ENCODE assay signal across 9 mouse cellular contexts in genomic region chr17:34349429-34349828, GRCm38 (mm10). TPM values are rescaled to one million over a fixed set of nuclear protein-coding genes. Genes with fewer than 3 reads are reported as not detected.
DNase-seq lines count a peak whose midpoint lies in the region; ATAC-seq and TF ChIP-seq lines count a peak whose summit lies in the region.
"Had no signal": no experiment of that assay in that cellular context is flagged by ENCODE, and none has a peak within 500 bp of the region (broad histone marks: within the 10 kb centered on the region; RNA-seq: fewer than 3 reads in every experiment).

No protein-coding gene starts in this region.

- no peaks in the 10 kb centered on the region for H3K36me3 ChIP-seq in hindbrain, embryonic 14.5 days (replicated peaks; ENCODE audit: control insufficient read depth, insufficient read depth)
- H3K36me3 ChIP-seq in hindbrain, embryonic 12.5 days, result no peaks in the 10 kb centered on the region
- no peaks in the 10 kb centered on the region for H3K36me3 ChIP-seq in hindbrain, postnatal 0 days (ENCODE audit: insufficient read depth, low read length)

- no peak overlapping the region for H3K4me3 ChIP-seq in hindbrain, embryonic 14.5 days (replicated peaks; ENCODE audit: low read length)
- H3K4me3 ChIP-seq in hindbrain, embryonic 12.5 days, result no peak overlapping the region
- no peak overlapping the region for H3K4me3 ChIP-seq in hindbrain, postnatal 0 days (ENCODE audit: low read length)
- H3K4me3 ChIP-seq: erythroblast, embryonic 14.5 days had no signal

- peak; percentile 90 for TF ChIP-seq CTCF in hindbrain, postnatal 0 days (IDR thresholded peaks at IDR 0.05; ENCODE audit: low read depth)

- no peak overlapping the region for H3K9ac ChIP-seq in hindbrain, embryonic 14.5 days
- no peak overlapping the region for H3K9ac ChIP-seq in hindbrain, embryonic 12.5 days
- H3K9ac ChIP-seq in hindbrain, postnatal 0 days (replicated peaks; ENCODE audit: low read length), result no peak overlapping the region

- no peak overlapping the region for H3K4me2 ChIP-seq in hindbrain, embryonic 14.5 days (replicated peaks)
- no peak overlapping the region for H3K4me2 ChIP-seq in hindbrain, embryonic 12.5 days (replicated peaks)
- no peak overlapping the region for H3K4me2 ChIP-seq in hindbrain, postnatal 0 days (ENCODE audit: low read depth, low read length)

- no peaks in the 10 kb centered on the region for H3K9me3 ChIP-seq in hindbrain, embryonic 14.5 days (ENCODE audit: control insufficient read depth, low read length)
- H3K9me3 ChIP-seq in hindbrain, embryonic 12.5 days (replicated peaks), result no peaks in the 10 kb centered on the region
- H3K9me3 ChIP-seq in hindbrain, postnatal 0 days (ENCODE audit: low read length), result no peaks in the 10 kb centered on the region

- H3K27me3 ChIP-seq in hindbrain, embryonic 14.5 days (ENCODE audit: control insufficient read depth, insufficient read depth, low read length), result no peaks in the 10 kb centered on the region
- no peaks in the 10 kb centered on the region; the same call in 1 of the 2 replicates for H3K27me3 ChIP-seq in hindbrain, embryonic 12.5 days
- no peaks in the 10 kb centered on the region for H3K27me3 ChIP-seq in hindbrain, postnatal 0 days (ENCODE audit: insufficient read depth, low read length)

- DNase-seq in hindbrain, embryonic 14.5 days (ENCODE audit: low spot score), result peak; percentile 94
- peak; percentile 30 for DNase-seq in adrenal gland, adult 8-10 months
- DNase-seq in embryo, embryonic 11 days, result peak; percentile 83
- peak; percentile 92 for DNase-seq in hindbrain, postnatal 0 days (ENCODE audit: low spot score)
- peak; percentile 41 to 62 for DNase-seq in left cerebral cortex, postnatal 36 days (ENCODE audit: low spot score in 2 of 2)
- DNase-seq in testis, postnatal 14 days (ENCODE audit: low spot score), result peak; percentile 55

- no peak for ATAC-seq in hindbrain, embryonic 14.5 days (ENCODE audit: low FRiP score)
- no peak for ATAC-seq in hindbrain, embryonic 12.5 days (ENCODE audit: low FRiP score)
- ATAC-seq in hindbrain, postnatal 0 days, result no peak
- peak; percentile 62 for ATAC-seq in neutrophil, adult 5-6 weeks (ENCODE audit: extremely low read depth, insufficient number of reproducible peaks, low FRiP score, poor library complexity, severe bottlenecking)

- WGBS in hindbrain, embryonic 14.5 days, result 3% methylated on average over 4 of the region's 4 CpGs
- WGBS in hindbrain, embryonic 12.5 days, result 8% methylated on average over 4 of the region's 4 CpGs
- 3% methylated on average over 4 of the region's 4 CpGs for WGBS in hindbrain, postnatal 0 days

- no peak overlapping the region for H3K27ac ChIP-seq in hindbrain, embryonic 14.5 days
- H3K27ac ChIP-seq in hindbrain, embryonic 12.5 days, result no peak overlapping the region
- H3K27ac ChIP-seq in hindbrain, postnatal 0 days, result no peak overlapping the region

- intact Hi-C loops in left cerebral cortex, postnatal 36 days (cut with DNase I), result loop anchor here (2.0 kb wide), 1 partner anchor 99 kb away; no protein-coding TSS in a partner anchor

- H3K4me1 ChIP-seq in hindbrain, embryonic 14.5 days (replicated peaks; ENCODE audit: control insufficient read depth, insufficient read depth, low read length), result no peaks in the 10 kb centered on the region
- no peaks in the 10 kb centered on the region for H3K4me1 ChIP-seq in hindbrain, embryonic 12.5 days
- H3K4me1 ChIP-seq in hindbrain, postnatal 0 days (ENCODE audit: insufficient read depth, low read length), result no peaks in the 10 kb centered on the region

RNA-seq across cellular contexts. Expression of gene Btnl2, which starts 5.2 kb away (rescaled TPM):
- polyA plus RNA-seq in hindbrain, embryonic 14.5 days (2014; fragmentation: Nextera tagmentation; extraction: Ambion mirVana), result 0.10 TPM in 1 of 2 replicates, not detected in the other
- not detected in 2 replicates for polyA plus RNA-seq in hindbrain, embryonic 12.5 days (2016; fragmentation: Nextera tagmentation; extraction: Ambion mirVana)
- total RNA-seq in adrenal gland, adult 8-10 months (2022), result under 1 TPM; 0.40 to 0.90 (median 0.57) TPM
- not detected in 2 replicates for total RNA-seq in hindbrain, postnatal 0 days (2014; rRNA removed)
- 0.08 TPM in 1 of 2 replicates, not detected in the other for polyA plus RNA-seq in hindbrain, postnatal 0 days (2015; fragmentation: Nextera tagmentation; extraction: Ambion mirVana)
- total RNA-seq in left cerebral cortex, postnatal 36 days (2021), result under 1 TPM; 0.50 to 0.74 TPM
- 10.9 and 11.9 TPM in 2 replicates for total RNA-seq in neutrophil, adult 5-6 weeks (2017)
- polyA plus RNA-seq: erythroblast, embryonic 14.5 days had no signal

RNA-seq across cellular contexts. Expression of gene H2-Eb2, which starts 24.0 kb away (rescaled TPM):
- 0.12 and 0.35 TPM in 2 replicates for polyA plus RNA-seq in hindbrain, embryonic 14.5 days (2014; fragmentation: Nextera tagmentation; extraction: Ambion mirVana)
- polyA plus RNA-seq in hindbrain, embryonic 12.5 days (2016; fragmentation: Nextera tagmentation; extraction: Ambion mirVana), result 0.06 TPM in 1 of 2 replicates, not detected in the other
- total RNA-seq in adrenal gland, adult 8-10 months (2022), result not detected
- 0.05 and 0.07 TPM in 2 replicates for total RNA-seq in hindbrain, postnatal 0 days (2014; rRNA removed)
- 0.10 and 0.20 TPM in 2 replicates for polyA plus RNA-seq in hindbrain, postnatal 0 days (2015; fragmentation: Nextera tagmentation; extraction: Ambion mirVana)
- total RNA-seq in left cerebral cortex, postnatal 36 days (2021), result not detected
- 52.6 and 54.0 TPM in 2 replicates for total RNA-seq in neutrophil, adult 5-6 weeks (2017)
- polyA plus RNA-seq: erythroblast, embryonic 14.5 days had no signal

RNA-seq across cellular contexts. Expression of gene Btnl1, which starts 27.5 kb away (rescaled TPM):
- not detected in 2 replicates for polyA plus RNA-seq in hindbrain, embryonic 14.5 days (2014; fragmentation: Nextera tagmentation; extraction: Ambion mirVana)
- polyA plus RNA-seq in hindbrain, embryonic 12.5 days (2016; fragmentation: Nextera tagmentation; extraction: Ambion mirVana), result not detected in 2 replicates
- total RNA-seq in adrenal gland, adult 8-10 months (2022), result not detected
- total RNA-seq in hindbrain, postnatal 0 days (2014; rRNA removed), result not detected in 2 replicates
- not detected in 2 replicates for polyA plus RNA-seq in hindbrain, postnatal 0 days (2015; fragmentation: Nextera tagmentation; extraction: Ambion mirVana)
- total RNA-seq in left cerebral cortex, postnatal 36 days (2021), result not detected
- 0.93 TPM in 1 of 2 replicates, not detected in the other for total RNA-seq in neutrophil, adult 5-6 weeks (2017)
- polyA plus RNA-seq: erythroblast, embryonic 14.5 days had no signal

RNA-seq across cellular contexts. Expression of gene H2-Eb1, which starts 43.8 kb away (rescaled TPM):
- polyA plus RNA-seq in hindbrain, embryonic 14.5 days (2014; fragmentation: Nextera tagmentation; extraction: Ambion mirVana), result 3.9 and 4.2 TPM in 2 replicates
- polyA plus RNA-seq in hindbrain, embryonic 12.5 days (2016; fragmentation: Nextera tagmentation; extraction: Ambion mirVana), result 1.5 and 1.7 TPM in 2 replicates
- total RNA-seq in adrenal gland, adult 8-10 months (2022), result 100 to 1,000 TPM in 3 of 4 experiments, 10 to 100 TPM in 1; 83.6 to 191 (median 159) TPM
- 0.52 and 0.93 TPM in 2 replicates for total RNA-seq in hindbrain, postnatal 0 days (2014; rRNA removed)
- 4.1 and 5.3 TPM in 2 replicates for polyA plus RNA-seq in hindbrain, postnatal 0 days (2015; fragmentation: Nextera tagmentation; extraction: Ambion mirVana)
- total RNA-seq in left cerebral cortex, postnatal 36 days (2021), result 1 to 10 TPM; 2.7 to 2.9 TPM
- 2,076 and 2,332 TPM in 2 replicates for total RNA-seq in neutrophil, adult 5-6 weeks (2017)
- polyA plus RNA-seq: erythroblast, embryonic 14.5 days had no signal

RNA-seq across cellular contexts. Expression of gene BC051142, which starts 49.2 kb away (rescaled TPM):
- 4.2 and 5.6 TPM in 2 replicates for polyA plus RNA-seq in hindbrain, embryonic 14.5 days (2014; fragmentation: Nextera tagmentation; extraction: Ambion mirVana)
- polyA plus RNA-seq in hindbrain, embryonic 12.5 days (2016; fragmentation: Nextera tagmentation; extraction: Ambion mirVana), result 1.9 and 2.5 TPM in 2 replicates
- 1 to 10 TPM; 1.7 to 8.6 (median 5.6) TPM for total RNA-seq in adrenal gland, adult 8-10 months (2022)
- 5.2 and 6.8 TPM in 2 replicates for total RNA-seq in hindbrain, postnatal 0 days (2014; rRNA removed)
- 4.4 and 5.0 TPM in 2 replicates for polyA plus RNA-seq in hindbrain, postnatal 0 days (2015; fragmentation: Nextera tagmentation; extraction: Ambion mirVana)
- total RNA-seq in left cerebral cortex, postnatal 36 days (2021), result 1 to 10 TPM; 4.1 TPM
- 12.5 and 14.0 TPM in 2 replicates for total RNA-seq in neutrophil, adult 5-6 weeks (2017)
- polyA plus RNA-seq: erythroblast, embryonic 14.5 days had no signal

Comparison
In these comparisons a context has a peak if more than half of its experiments do, and no peak if none do; other contexts are left out.
1. DNase-seq: peak in every context shown above with its lines; median percentile 94 in hindbrain, embryonic 14.5 days; 92 in hindbrain, postnatal 0 days; 83 in embryo, embryonic 11 days; 55 in testis, postnatal 14 days; 52 in left cerebral cortex, postnatal 36 days; 30 in adrenal gland, adult 8-10 months.
2. RNA of gene H2-Eb2, which starts 24.0 kb away (total RNA-seq): 52.6 to 54.0 TPM in neutrophil, adult 5-6 weeks; not detected in adrenal gland, adult 8-10 months, 0.05 to 0.07 TPM in hindbrain, postnatal 0 days and not detected in left cerebral cortex, postnatal 36 days; every median in the first group is over 10 times any median in the second.